Mouse (Mus musculus): ENCODE measurements at regions not wholly inside any gene's neighbourhood (a gene's known extent, or its start where the extent isn't known, plus 50 kb on each side); places are given as distances from the start of the nearest gene placed in this dataset.

- Histone ChIP-seq H3K27me3 (replicated peaks; ENCODE audit: low read depth, poor library complexity, severe bottlenecking) (peaks cover 26% of the 10 kb centered on the region), H3K9me3 (peaks cover 9% of the 10 kb centered on the region; the same call in 1 of the 2 replicates), H3K27ac (replicated peaks) (peak overlapping the region; percentile 87), H3K36me3 (replicated peaks) (no peaks in the 10 kb centered on the region), H3K4me3 (peak overlapping the region; percentile 4; the same call in 1 of the 2 replicates), H3K4me1 (peaks cover 28% of the 10 kb centered on the region)
- DNase-seq (ENCODE audit: low spot score): peak; percentile 87
- WGBS: 37% methylated on average over 16 of the region's 16 CpGs
Measured at GRCm38 (mm10) chr13:48717036-48717435, 54.2 kb downstream of the Barx1 start.

- Histone ChIP-seq H3K4me3 (peak overlapping the region; percentile 4; the same call in 1 of the 2 replicates), H3K27ac (replicated peaks) (peak overlapping the region; percentile 87), H3K36me3 (replicated peaks) (no peaks in the 10 kb centered on the region), H3K4me1 (peaks cover 28% of the 10 kb centered on the region), H3K9me3 (peaks cover 11% of the 10 kb centered on the region; the same call in 1 of the 2 replicates), H3K27me3 (replicated peaks; ENCODE audit: low read depth, poor library complexity, severe bottlenecking) (peaks cover 22% of the 10 kb centered on the region)
- peak; percentile 68 for DNase-seq (ENCODE audit: low spot score)
- 61% methylated on average over 10 of the region's 10 CpGs for WGBS
Measured at GRCm38 (mm10) chr13:48717451-48717850, 54.7 kb downstream of the Barx1 start.

- 21% methylated on average over 8 of the region's 8 CpGs for WGBS
- peaks cover 51% of the 10 kb centered on the region for H3K27me3 ChIP-seq (replicated peaks; ENCODE audit: low read depth, poor library complexity, severe bottlenecking)
- no peak for DNase-seq (ENCODE audit: low spot score)
- no peaks in the 10 kb centered on the region for H3K36me3 ChIP-seq (replicated peaks)
- no peak overlapping the region for H3K27ac ChIP-seq (replicated peaks)
- peaks cover 15% of the 10 kb centered on the region; the same call in 1 of the 2 replicates for H3K9me3 ChIP-seq
- H3K4me3 ChIP-seq: no peak overlapping the region
- H3K4me1 ChIP-seq: no peaks in the 10 kb centered on the region; the same call in 1 of the 2 replicates
Measured at GRCm38 (mm10) chr13:48723676-48724075, 60.9 kb downstream of the Barx1 start.

- H3K4me3 ChIP-seq: no peak overlapping the region
- no peak overlapping the region for H3K27ac ChIP-seq (replicated peaks)
- H3K36me3 ChIP-seq (replicated peaks): no peaks in the 10 kb centered on the region
- no peak for DNase-seq (ENCODE audit: low spot score)
- WGBS: 47% methylated on average over 4 of the region's 4 CpGs
- H3K4me1 ChIP-seq: peaks cover 26% of the 10 kb centered on the region
- H3K9me3 ChIP-seq: peaks cover 5% of the 10 kb centered on the region; the same call in 1 of the 2 replicates
- peaks cover 78% of the 10 kb centered on the region for H3K27me3 ChIP-seq (replicated peaks; ENCODE audit: low read depth, poor library complexity, severe bottlenecking)
Measured at GRCm38 (mm10) chr13:48726430-48726829, 63.6 kb downstream of the Barx1 start.

GRCm38 (mm10) chr13:48731046-48731996, 68.5 kb downstream of the Barx1 start:
- Histone ChIP-seq H3K27ac (replicated peaks) (peak overlapping the region; percentile 41), H3K4me3 (peak overlapping the region; percentile 51), H3K27me3 (replicated peaks; ENCODE audit: low read depth, poor library complexity, severe bottlenecking) (peaks cover 94% of the 10 kb centered on the region), H3K36me3 (replicated peaks) (no peaks in the 10 kb centered on the region), H3K4me1 (peaks cover 74% of the 10 kb centered on the region), H3K9me3 (no peaks in the 10 kb centered on the region)
- DNase-seq (ENCODE audit: low spot score): peak; percentile 78
- 2% methylated on average over 51 of the region's 51 CpGs for WGBS

GRCm38 (mm10) chr13:48732168-48732841, 69.5 kb downstream of the Barx1 start:
- 1% methylated on average over 29 of the region's 29 CpGs for whole genome bisulfite sequencing
- peaks cover 94% of the 10 kb centered on the region for H3K27me3 ChIP-seq (replicated peaks; ENCODE audit: low read depth, poor library complexity, severe bottlenecking)
- no peaks in the 10 kb centered on the region for H3K9me3 ChIP-seq
- DNase-seq (ENCODE audit: low spot score): peak; percentile 90
- no peaks in the 10 kb centered on the region for H3K36me3 ChIP-seq (replicated peaks)
- H3K4me3 ChIP-seq: peak overlapping the region; percentile 51
- peaks cover 76% of the 10 kb centered on the region for H3K4me1 ChIP-seq
- H3K27ac ChIP-seq (replicated peaks): peak overlapping the region; percentile 45

- H3K27ac ChIP-seq (replicated peaks): no peak overlapping the region
- H3K36me3 ChIP-seq (replicated peaks): no peaks in the 10 kb centered on the region
- no peak overlapping the region for H3K4me3 ChIP-seq
- H3K27me3 ChIP-seq (replicated peaks; ENCODE audit: low read depth, poor library complexity, severe bottlenecking): peaks cover 94% of the 10 kb centered on the region
- no peaks in the 10 kb centered on the region for H3K9me3 ChIP-seq
- WGBS: 58% methylated on average over 9 of the region's 9 CpGs
- DNase-seq (ENCODE audit: low spot score): peak; percentile 55
- peaks cover 63% of the 10 kb centered on the region for H3K4me1 ChIP-seq
Measured at GRCm38 (mm10) chr13:48734985-48735384, 72.2 kb downstream of the Barx1 start.

- peaks cover 39% of the 10 kb centered on the region for H3K4me1 ChIP-seq
- no peaks in the 10 kb centered on the region for H3K36me3 ChIP-seq (replicated peaks)
- H3K4me3 ChIP-seq: no peak overlapping the region
- no peak for DNase-seq (ENCODE audit: low spot score)
- peaks cover 82% of the 10 kb centered on the region for H3K27me3 ChIP-seq (replicated peaks; ENCODE audit: low read depth, poor library complexity, severe bottlenecking)
- 38% methylated on average over 5 of the region's 5 CpGs for WGBS
- H3K9me3 ChIP-seq: no peaks in the 10 kb centered on the region
- no peak overlapping the region for H3K27ac ChIP-seq (replicated peaks)
Measured at GRCm38 (mm10) chr13:48745566-48745965, 82.8 kb downstream of the Barx1 start.

- Histone ChIP-seq H3K9me3 (no peaks in the 10 kb centered on the region), H3K4me3 (peak overlapping the region; percentile 28; the same call in 1 of the 2 replicates), H3K27ac (replicated peaks) (peak overlapping the region; percentile 54; the same call in 1 of the 2 replicates), H3K36me3 (replicated peaks) (no peaks in the 10 kb centered on the region), H3K27me3 (replicated peaks; ENCODE audit: low read depth, poor library complexity, severe bottlenecking) (peaks cover 78% of the 10 kb centered on the region), H3K4me1 (peaks cover 39% of the 10 kb centered on the region)
- peak; percentile 65 for DNase-seq (ENCODE audit: low spot score)
- WGBS: 22% methylated on average over 7 of the region's 7 CpGs
Measured at GRCm38 (mm10) chr13:48746301-48746700, 83.5 kb downstream of the Barx1 start.

Data from embryonic facial prominence, embryonic 10.5 days (tissue).